Mouse (Mus musculus) monocyte, adult 5-6 weeks (primary cell): Measurements from ENCODE around the gene Ntf5. TPM values are rescaled to one million over a fixed set of nuclear protein-coding genes. Genes with fewer than 3 reads are reported as not detected.
"Not testable (repeated sequence)": the region's sequence is repeated elsewhere in the genome, so short reads cannot be mapped to it uniquely, and the experiment has no call there.

Source experiments
- ATAC-seq: fragments of 153-309, 156-312 bp; replicated peaks from 2 replicates; pipeline ENCODE4 v1.8.0; 2017; ENCODE audit warnings: mild to moderate bottlenecking; ENCODE audit not compliant: low TSS enrichment, insufficient number of reproducible peaks, severe bottlenecking, poor library complexity, low FRiP score
- total RNA-seq: library from RNA; stranded (forward); fragments of 200-1000, 200-491, 200-594 nt; gene quantifications from 3 replicates; pipeline ENCODE4 v1.2.3, GENCODE M21; 2017

The Ntf5 gene
- total RNA-seq, result not detected in 3 replicates

DNA sequence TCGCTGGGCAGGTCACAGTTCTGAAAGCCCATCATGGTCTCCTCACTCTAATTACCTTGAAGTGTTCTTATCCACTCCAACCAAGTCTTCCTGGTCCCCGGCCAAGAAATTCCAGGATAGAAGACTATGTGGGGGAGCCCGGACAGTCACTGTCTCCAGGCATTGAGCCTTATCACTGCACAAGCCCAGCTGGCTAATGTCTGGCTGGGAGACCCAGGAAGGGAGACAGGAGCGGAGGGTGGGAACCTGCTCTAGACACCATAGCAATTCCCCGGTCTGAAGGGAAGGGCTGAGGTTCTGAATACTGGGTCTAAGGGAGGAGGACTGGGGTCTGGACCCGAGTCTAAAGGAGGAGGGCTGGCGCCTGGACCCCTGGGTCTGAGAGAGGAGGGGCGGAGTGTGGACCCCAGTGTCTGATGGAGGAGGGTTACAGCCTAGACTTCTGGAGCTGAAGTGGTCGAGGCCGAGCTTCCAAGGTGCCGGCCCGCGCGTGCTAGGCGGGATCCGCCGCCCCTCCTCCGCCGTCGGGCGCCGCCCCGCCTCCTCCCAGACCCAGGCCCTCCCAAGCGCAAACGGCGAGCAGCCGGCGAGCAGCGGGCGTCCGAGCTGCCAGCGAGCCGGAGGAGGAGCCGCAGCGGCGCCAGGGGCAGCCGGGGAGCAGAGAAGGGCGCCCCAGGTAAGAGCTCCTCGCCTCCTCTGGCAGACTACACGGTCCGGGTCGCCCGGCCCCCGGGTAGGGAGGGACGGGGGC lies at the start of gene Ntf5:
Ntf5 (plus strand) TSS at position 583 of the 751 bp plus-strand sequence.
- ATAC-seq, result no peak

DNA sequence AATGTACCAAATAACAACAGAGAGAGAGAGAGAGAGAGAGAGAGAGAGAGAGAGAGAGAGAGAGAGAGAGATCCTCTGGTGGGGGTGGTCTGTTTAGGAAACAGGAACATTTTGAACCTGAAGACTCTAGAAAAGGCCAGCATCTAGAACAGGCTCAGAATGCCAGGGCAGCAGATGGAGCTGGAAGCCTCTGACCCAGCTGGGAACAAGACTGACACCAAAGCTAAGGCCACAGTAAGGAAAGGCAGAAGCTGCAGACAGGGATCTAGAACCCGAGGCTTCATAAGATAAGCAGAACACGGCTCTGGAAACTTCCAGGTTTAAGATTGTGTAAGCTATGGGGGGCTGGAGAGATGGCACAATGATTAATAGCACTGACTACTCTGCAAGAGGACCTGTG lies 49.5 kb upstream of the Ntf5 start:
- no peak for ATAC-seq

DNA sequence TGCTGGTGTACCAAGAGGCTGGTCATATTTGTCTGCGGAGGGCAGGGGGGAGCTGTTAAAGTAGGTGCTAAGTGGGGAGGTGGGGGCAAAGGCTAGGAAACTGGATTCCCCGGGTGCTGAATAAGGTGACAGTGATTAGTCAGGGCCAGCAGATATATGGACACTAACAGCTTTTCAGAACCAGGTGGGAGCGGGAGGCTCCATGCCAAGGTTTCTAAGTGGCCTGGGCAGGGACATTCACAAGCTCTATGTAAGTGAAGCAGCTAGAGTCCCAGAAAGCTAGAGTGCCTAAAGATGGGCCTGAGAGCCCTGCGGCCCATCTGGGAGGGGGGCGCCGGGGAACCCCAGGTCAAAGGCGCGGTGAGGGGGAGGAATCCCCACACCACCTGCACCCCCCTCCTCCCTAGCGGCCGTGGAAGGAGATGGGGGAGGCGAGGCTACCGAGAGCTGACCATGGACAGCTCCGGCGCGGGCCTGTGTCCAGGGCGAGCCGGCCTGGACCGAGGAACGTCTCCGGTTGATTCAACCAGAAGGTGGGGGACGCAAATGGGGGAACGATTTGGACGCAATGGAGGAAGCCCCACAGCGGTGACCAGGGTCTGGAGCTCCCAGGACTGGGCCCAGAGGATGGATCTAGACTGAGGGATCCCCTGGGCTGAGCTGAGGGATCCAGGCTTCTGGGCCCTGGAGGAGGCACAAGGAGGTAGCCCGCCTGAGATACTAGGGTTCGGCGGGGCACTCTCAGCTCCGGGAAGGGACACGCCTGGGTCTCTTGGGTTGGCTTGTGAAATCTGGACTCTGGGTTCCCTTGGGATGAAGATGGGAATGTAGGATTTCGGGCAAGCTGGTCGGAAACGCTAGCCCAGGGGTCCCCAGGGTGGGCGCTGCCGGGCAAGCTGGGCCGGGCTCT lies 47.5 kb upstream of the Ntf5 start:
- no peak for ATAC-seq

DNA sequence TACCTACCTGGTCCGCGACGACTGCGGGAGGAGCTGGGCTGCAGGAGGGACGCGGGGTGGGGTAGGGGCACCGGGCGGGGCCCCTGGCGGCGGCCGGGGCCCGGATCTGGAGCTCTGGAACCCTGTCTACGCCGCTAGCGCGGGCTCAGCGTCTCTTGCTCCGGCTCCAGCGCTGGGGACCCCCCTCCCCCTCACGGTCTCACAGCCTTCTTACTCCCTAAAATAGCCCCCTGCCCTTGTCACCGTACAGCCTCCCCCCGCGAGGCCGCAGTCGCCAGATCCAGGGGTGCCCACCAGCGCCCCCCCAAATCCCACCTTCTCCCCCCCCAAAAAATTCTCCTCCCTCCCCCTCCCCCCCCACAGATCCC lies 46.9 kb upstream of the Ntf5 start, which contains the start of gene Ppfia3:
Ppfia3 (minus strand) TSS at position 368 of the 368 bp plus-strand sequence.
- no peak for ATAC-seq

DNA sequence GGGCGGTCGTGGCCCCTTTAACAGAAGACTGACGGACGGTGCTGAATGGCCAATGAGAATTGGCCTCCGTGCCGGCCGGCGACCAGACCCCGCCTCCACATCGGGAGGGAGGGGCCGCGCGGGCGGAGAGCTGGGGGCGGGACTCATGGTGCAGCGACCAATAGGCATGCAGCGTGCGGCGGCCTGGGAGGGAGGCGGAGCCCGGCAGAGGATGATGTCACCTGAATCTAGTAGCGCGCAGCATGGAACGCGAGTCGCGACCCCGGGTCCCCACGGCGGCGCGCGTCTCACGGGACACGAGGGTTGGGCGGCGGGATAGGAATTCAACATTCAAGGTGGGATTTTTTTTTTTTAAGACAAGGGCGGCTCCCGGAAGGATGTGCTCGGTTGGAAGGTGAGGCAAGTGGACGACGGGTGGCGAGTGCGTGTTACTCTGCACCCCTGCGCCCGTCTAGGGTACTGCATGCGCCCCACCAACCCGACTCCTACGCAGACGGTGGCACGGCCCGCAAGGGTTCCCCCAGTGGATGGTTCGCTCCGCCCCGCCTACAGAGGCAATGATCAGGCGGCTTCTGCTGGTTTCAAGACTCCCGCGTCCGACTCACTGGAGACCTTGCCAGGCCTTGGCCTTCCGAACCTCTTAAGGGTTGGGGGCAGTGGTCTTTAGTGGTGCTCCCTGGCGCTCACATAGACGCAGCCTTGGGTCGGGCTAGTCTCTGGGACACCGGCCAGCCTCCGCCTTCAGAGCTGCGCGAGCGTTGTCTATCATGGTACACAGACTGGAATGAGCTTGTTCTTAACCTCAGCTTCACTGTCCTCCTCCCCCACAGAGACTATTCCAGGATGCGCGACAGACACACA lies 46.2 kb upstream of the Ntf5 start:
- ATAC-seq, result peak; percentile 82

DNA sequence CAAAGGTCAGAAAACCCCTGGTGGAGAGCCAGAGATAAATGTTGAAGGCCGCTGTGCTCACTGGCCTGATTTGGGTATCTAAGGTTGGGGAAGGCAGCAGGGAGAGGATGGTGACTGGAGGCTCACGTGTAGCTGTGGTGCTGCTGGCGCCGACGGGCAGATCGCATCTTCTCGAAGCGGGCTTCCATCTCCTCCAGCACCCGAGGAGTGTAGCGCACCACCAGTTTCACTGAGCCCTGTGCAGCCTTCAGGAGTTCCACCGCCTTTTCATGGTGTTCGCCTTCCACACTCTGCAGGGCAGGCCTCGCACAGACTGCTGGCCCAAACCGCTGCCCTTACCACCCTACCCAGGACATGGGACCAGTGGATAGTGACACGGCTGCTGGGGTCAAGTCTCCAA lies 45.3 kb upstream of the Ntf5 start:
- no peak for ATAC-seq

DNA sequence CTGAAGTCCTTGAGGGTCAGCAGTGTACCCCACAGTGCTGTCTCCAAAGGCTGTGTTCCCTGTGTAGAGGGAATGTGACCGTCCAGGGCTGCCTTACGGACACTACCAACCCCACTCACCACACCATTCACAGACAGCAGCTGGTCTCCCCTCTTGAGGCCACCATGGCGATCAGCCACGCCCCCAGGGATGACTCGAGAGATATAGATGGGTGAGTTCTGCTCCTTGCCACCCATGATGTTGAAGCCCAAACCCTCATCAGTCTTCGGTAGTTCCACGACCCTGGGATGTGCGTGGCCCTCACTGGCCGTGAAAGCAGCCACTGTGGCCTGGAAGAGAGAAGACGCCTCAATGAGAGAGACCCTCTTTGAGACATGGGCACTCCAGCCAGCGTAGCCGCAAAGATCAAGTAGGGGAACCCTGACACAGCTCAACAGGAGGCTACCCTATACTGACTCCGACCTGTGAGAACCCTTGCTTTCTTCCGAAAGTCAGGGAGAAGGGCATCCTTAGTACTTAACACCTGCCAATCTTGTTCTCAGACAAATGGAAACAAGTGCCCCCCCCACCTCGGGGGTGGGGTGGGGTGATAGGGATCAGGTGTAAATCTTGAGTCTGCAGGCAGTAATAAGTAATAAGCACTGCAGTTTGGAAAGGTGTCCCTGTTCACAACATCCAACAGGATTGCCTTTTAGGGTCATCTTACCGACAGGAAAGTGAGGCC lies 44.3 kb upstream of the Ntf5 start:
- no peak for ATAC-seq

DNA sequence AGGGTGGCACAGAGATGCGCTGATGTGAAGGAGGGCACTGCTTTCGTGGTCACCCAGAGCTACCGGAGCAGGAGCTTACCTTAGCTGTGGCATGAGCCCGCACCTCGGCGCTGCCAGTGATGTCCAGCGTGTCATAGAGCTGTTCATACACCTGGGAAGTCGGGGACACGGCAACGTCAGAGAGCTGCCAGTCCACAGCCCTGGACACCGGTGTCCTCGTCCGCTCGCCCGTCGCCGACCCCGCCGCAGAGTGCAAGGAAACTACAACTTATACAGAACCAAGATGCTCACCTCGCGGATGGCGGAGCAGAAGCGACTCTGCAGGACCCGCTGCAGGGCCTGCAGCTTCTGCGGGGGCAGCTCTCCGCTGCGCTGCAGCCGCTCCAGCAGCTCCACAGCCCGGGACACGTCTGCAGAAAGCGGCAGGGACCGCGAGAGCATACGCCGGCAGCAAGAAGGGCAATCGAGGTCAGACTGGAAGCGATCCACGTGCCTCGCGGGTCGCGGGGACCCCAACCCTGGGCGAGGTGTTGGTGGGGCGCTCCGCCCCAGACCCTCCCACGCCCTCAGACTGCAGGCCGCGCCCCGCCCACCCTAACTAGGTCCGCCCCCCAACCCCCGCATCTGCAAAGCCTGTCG lies 43.5 kb upstream of the Ntf5 start:
- ATAC-seq, result no peak

DNA sequence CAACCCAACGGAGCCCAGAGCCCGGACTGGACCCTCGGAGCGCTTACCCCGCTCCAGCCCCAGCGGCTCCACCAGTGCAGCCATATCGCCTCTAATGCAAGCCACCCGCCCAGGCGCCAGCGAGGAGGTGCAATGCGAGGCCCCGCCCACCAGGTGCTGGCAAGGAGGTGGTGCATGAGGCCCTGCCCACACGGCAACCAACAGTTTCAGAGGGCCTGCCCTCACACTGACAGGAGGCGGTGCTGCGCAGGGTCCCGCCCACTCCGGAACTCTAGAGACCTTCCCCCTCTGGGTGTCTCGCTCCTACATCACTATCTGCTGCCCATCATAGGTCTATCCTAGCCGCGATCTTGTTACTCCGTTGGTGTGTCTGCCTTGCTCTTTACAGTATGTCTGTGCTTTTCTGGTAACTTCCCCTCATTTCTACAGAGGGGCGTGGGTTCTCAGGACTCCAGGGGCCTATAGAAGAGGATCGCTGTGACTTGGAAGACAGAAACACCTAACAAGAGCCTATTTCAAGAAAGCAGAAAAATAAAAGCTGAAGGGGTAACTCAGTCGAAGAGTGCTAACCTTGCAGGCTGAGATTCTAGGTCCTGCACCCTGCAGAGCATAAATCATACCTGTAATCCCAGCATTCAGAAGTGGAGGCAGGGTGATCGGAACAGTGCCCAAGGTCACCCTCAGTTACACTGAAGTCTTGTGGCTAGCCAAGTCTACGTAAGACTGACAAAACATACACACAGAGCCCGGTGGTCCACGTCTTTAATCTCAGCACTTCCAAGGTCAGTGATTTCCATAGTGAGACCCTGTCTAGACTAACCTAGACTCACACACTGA lies 42.8 kb upstream of the Ntf5 start, which contains the start of gene Lin7b:
Lin7b (minus strand) TSS at position 109 of the 837 bp plus-strand sequence.
- ATAC-seq, result peak; percentile 69

DNA sequence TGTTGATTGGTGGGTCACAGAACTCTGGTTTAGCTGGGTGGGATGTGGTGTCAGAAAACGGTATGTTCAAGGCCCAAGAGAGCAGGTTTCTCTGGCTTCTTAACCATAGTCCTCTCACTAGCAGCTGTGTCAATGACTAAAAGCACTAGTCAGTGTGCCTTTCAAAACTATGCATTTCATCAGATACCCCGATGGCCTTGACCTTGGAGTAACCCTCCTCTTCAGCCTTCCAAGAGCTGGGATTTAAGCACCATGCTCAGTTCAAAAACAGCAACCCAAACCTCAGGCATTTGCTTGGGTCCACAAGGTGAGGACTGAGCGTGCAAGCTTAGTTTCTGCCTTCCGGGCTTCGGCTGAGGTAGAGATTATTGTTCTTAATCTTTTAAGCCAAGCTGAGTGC lies 41.1 kb upstream of the Ntf5 start:
- ATAC-seq, result no peak

DNA sequence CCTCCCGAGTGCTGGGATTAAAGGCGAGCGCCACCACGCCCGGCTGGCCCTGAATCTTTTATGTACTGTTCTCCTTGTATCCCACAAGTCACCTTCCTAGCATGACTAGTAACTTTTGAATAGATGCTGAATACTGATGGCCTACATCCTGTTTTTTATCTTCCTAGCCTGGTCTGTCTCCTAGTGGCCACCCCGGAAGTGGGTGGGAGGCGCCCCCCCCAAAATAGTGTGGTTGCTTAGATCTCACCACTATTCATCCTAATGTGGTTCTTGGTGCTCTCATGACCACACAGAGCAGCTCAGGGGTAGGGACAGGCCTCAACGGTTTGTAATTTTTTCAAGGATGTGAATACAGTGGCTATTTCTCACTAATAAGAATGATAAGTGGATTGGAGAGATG lies 38.9 kb upstream of the Ntf5 start:
- ATAC-seq, result no peak

DNA sequence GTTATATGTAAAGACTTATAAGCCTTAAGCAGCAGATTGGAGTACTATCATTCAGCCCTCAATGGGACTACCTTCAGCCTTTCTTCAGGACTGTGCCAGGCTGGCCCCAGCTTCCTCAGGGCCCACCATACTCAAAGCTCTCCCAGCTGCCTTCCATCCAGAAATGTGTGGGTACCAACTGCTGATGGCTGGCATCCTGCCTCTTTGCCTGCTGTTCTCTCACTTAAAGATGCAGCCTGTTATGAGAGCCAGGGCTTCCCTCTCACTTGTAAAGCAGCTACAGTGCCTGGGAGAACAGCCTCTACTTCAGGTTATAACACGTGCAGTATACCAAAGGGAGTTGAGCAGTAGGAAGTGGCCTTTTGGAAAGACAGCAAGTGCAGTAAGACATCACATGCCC lies 37.4 kb upstream of the Ntf5 start:
- ATAC-seq, result no peak

DNA sequence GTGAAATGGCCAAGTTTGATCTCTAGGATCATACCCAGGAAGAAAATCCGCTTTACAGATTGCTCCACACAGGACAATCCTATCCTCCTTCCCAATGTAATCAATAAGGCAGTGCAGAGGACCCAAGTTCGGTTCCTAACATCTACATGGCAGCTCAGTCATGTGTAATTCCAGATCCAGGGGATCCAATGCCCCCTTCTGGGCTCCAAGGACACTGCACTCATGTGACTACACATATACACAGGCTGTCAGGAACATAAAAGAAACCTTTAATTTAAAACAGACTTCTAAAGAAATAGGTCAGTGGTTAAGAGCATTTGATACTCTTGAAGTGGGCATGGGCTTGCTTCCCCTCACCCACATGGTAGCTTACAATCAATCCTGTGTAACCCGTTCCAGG lies 27.4 kb upstream of the Ntf5 start:
- ATAC-seq, result no peak

DNA sequence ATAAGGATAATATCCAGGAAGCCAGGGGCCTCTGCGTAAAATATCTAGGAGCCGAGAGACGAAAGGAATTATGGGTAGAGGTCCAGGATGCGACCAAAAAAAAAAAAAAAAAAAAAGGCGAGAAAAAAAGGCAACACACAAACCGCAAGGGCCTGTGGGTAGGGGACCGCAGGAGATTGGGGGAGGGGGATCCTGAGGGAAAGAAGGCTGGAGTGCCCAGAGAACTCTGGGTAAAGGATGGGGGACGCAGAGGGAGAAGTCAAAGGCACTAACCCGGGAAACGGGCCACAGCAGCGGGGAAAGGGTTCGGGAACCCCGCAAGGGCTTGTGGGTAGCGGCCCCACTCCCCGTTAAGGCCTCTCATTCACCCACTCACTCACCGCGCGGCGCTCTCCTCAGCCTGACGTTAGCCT lies 18.4 kb upstream of the Ntf5 start:
- peak; percentile 41 for ATAC-seq

DNA sequence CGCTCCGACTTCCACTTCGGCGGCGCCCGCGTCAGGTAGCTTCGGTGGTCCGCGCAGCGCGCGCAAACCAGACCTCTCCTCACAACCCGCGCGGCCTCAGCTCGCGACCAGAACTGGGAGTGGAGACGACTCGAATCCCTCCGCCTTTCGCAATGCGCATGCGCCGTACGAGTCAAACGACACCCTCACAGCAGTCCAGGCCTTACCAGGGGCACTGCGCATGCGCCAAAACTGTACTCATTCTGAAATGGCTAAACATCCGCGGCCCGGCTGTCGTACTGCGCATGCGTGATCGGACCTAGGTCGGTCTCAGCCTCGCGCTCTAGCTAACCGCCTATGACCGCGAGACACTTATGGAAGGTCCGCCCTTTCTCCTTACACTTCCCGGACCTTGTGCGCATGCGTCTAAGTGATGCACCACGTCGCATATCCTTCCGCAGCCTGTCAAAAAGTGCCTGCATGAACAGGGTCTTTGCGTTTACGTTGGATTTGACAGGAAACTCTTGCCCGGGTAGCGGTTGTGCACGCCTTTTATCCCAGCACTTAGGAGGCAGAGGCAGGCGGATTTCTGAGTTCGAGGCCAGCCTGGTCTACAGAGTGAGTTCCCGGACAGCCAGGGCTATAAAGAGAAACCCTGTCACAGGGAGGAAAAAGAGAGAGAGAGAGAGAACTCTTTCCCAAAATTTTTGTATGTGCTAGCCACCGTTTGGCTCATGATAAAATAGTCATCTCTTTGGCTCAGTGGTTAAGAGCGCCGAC lies 17.7 kb upstream of the Ntf5 start, which contains the start of gene Snrnp70:
Snrnp70 (minus strand) TSS at position 165 of the 759 bp plus-strand sequence.
- ATAC-seq, result peak; percentile 98

DNA sequence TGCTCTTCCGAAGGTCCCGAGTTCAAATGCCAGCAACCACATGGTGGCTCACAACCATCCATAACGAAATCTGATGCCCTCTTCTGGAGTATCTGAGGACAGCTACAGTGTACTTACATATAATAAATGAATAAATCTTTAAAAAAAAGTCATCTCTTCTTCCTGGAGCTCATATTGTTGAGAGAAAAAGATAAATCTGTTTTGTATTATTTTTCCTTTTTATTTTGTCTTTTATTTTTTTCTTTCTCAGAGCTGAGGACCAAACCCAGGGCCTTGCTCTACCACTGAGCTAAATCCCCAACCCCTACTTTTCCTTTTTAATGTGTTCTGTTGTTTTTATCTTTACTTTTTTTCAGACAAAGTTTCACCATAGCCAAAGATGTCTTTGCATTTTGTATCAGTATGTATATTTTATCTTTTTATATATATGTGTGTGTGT lies 17.1 kb upstream of the Ntf5 start:
- ATAC-seq, result not testable (repeated sequence)
